Mouse (Mus musculus): Measurements from ENCODE around the gene Ube2j2. TPM values are rescaled to one million over a fixed set of nuclear protein-coding genes. Genes with fewer than 3 reads are reported as not detected.

Ube2j2 gene
- polyA plus RNA-seq, 1 experiment from 2014 or later = 115 TPM

DNA sequence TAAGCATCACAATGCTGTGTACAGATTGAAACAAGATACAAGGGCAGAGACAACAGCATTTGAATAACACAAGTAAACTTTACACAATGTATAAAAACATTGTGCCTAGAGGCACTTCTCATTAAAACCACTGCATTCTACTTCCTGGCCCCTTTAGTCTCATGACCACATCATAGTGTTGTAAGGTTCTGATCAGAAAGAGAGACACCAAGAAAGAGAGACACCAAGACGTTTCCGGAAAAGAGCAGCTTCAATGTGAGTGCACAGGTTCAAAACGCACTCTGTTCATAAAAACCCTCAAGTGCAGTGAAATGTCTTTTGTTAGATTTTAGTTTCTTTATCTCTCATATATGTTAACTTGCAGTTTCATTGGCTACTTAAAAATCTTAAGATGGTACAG lies 60.5 kb downstream of the Ube2j2 start:
- no peaks in the 10 kb centered on the region for H3K4me1 ChIP-seq (replicated peaks)
- peaks cover 82% of the 10 kb centered on the region for H3K36me3 ChIP-seq
- H3K9ac ChIP-seq = no peak overlapping the region
- no peak overlapping the region for H3K27ac ChIP-seq (replicated peaks)
- H3K27me3 ChIP-seq = no peaks in the 10 kb centered on the region
- no peak overlapping the region for H3K4me3 ChIP-seq
- H3K9me3 ChIP-seq = no peaks in the 10 kb centered on the region
- no peak for ATAC-seq (ENCODE audit: low FRiP score, low read depth)
- no peak overlapping the region for H3K4me2 ChIP-seq
- 96% methylated on average over 3 of the region's 3 CpGs for WGBS

DNA sequence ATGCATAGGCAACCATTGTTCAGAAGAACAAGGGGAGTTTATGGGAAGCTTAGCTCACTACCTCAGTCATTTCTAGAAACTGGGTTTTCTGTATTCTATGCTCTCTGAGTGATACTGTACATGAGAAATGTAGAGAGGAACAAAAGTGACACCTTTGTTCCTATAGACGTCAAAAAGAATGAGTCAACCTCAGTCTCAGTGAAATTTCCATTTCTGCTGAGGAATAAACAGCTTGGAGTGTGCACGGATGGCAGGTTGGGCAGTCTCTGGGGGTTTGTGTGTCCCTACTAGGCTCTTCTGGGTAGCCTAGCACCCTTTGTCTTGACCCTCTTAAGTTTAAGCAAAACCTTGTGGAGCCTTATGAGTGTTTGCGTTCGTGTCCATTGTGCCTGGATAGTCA lies 64.7 kb downstream of the Ube2j2 start:
- Histone ChIP-seq H3K9ac (no peak overlapping the region), H3K4me3 (no peak overlapping the region), H3K27me3 (no peaks in the 10 kb centered on the region), H3K36me3 (peaks cover 64% of the 10 kb centered on the region), H3K4me2 (no peak overlapping the region), H3K27ac (replicated peaks) (no peak overlapping the region), H3K4me1 (replicated peaks) (no peaks in the 10 kb centered on the region), H3K9me3 (no peaks in the 10 kb centered on the region)
- ATAC-seq (ENCODE audit: low FRiP score, low read depth) = no peak
- 96% methylated on average over 4 of the region's 4 CpGs for WGBS

Small RNA genes within 50 kb of the gene (microRNA-seq; reads per million reads assigned to microRNA genes)
- gene Gm22991 = not detected

Other genes starting within 250 kb of the Ube2j2 start
- gene Fndc10, start 249.5 kb upstream of the Ube2j2 start, polyA plus RNA-seq (2015; fragmentation: Nextera tagmentation; extraction: Ambion mirVana) = 17.2 and 20.6 TPM in 2 replicates
- 160 and 166 TPM in 2 replicates for gene Ssu72, start 239.0 kb upstream of the Ube2j2 start, polyA plus RNA-seq (2015; fragmentation: Nextera tagmentation; extraction: Ambion mirVana)
- gene Tmem240, start 209.0 kb upstream of the Ube2j2 start, polyA plus RNA-seq (2015; fragmentation: Nextera tagmentation; extraction: Ambion mirVana) = 23.8 and 27.0 TPM in 2 replicates
- gene Atad3a, start 182.7 kb upstream of the Ube2j2 start, polyA plus RNA-seq (2015; fragmentation: Nextera tagmentation; extraction: Ambion mirVana) = 92.0 and 99.4 TPM in 2 replicates
- gene Vwa1, start 169.1 kb upstream of the Ube2j2 start, polyA plus RNA-seq (2015; fragmentation: Nextera tagmentation; extraction: Ambion mirVana) = 32.2 and 33.7 TPM in 2 replicates
- gene Tmem88b, start 158.0 kb upstream of the Ube2j2 start, polyA plus RNA-seq (2015; fragmentation: Nextera tagmentation; extraction: Ambion mirVana) = 0.98 and 1.2 TPM in 2 replicates
- not detected in 2 replicates for gene Ankrd65, start 153.4 kb upstream of the Ube2j2 start, polyA plus RNA-seq (2015; fragmentation: Nextera tagmentation; extraction: Ambion mirVana)
- 248 and 265 TPM in 2 replicates for gene Mrpl20, start 141.0 kb upstream of the Ube2j2 start, polyA plus RNA-seq (2015; fragmentation: Nextera tagmentation; extraction: Ambion mirVana)
- gene Ccnl2, start 131.3 kb upstream of the Ube2j2 start, polyA plus RNA-seq (2015; fragmentation: Nextera tagmentation; extraction: Ambion mirVana) = 134 and 137 TPM in 2 replicates
- gene Aurkaip1, start 112.6 kb upstream of the Ube2j2 start, polyA plus RNA-seq (2015; fragmentation: Nextera tagmentation; extraction: Ambion mirVana) = 129 TPM in 2 replicates
- 32.5 and 32.7 TPM in 2 replicates for gene Mxra8, start 104.2 kb upstream of the Ube2j2 start, polyA plus RNA-seq (2015; fragmentation: Nextera tagmentation; extraction: Ambion mirVana)
- gene Dvl1, start 96.4 kb upstream of the Ube2j2 start, polyA plus RNA-seq (2015; fragmentation: Nextera tagmentation; extraction: Ambion mirVana) = 30.8 and 32.8 TPM in 2 replicates
- 0.43 and 0.54 TPM in 2 replicates for gene Tas1r3, start 80.5 kb upstream of the Ube2j2 start, polyA plus RNA-seq (2015; fragmentation: Nextera tagmentation; extraction: Ambion mirVana)
- gene Cptp, start 74.4 kb upstream of the Ube2j2 start, polyA plus RNA-seq (2015; fragmentation: Nextera tagmentation; extraction: Ambion mirVana) = 25.6 and 29.1 TPM in 2 replicates
- 71.6 and 78.6 TPM in 2 replicates for gene Ints11, start 74.3 kb upstream of the Ube2j2 start, polyA plus RNA-seq (2015; fragmentation: Nextera tagmentation; extraction: Ambion mirVana)
- 58.5 and 62.9 TPM in 2 replicates for gene Pusl1, start 52.0 kb upstream of the Ube2j2 start, polyA plus RNA-seq (2015; fragmentation: Nextera tagmentation; extraction: Ambion mirVana)
- 68.8 and 74.6 TPM in 2 replicates for gene Acap3, start 52.0 kb upstream of the Ube2j2 start, polyA plus RNA-seq (2015; fragmentation: Nextera tagmentation; extraction: Ambion mirVana)
- gene C1qtnf12, start 18.5 kb downstream of the Ube2j2 start, polyA plus RNA-seq (2015; fragmentation: Nextera tagmentation; extraction: Ambion mirVana) = 13.4 and 16.6 TPM in 2 replicates
- 33.1 and 35.9 TPM in 2 replicates for gene B3galt6, start 48.8 kb downstream of the Ube2j2 start, polyA plus RNA-seq (2015; fragmentation: Nextera tagmentation; extraction: Ambion mirVana)
- 114 and 120 TPM in 2 replicates for gene Sdf4, start 49.0 kb downstream of the Ube2j2 start, polyA plus RNA-seq (2015; fragmentation: Nextera tagmentation; extraction: Ambion mirVana)
- gene Tnfrsf4, start 70.0 kb downstream of the Ube2j2 start, polyA plus RNA-seq (2015; fragmentation: Nextera tagmentation; extraction: Ambion mirVana) = 0.64 and 0.73 TPM in 2 replicates
- 1.9 and 2.1 TPM in 2 replicates for gene Tnfrsf18, start 82.3 kb downstream of the Ube2j2 start, polyA plus RNA-seq (2015; fragmentation: Nextera tagmentation; extraction: Ambion mirVana)
- not detected in 2 replicates for gene Ttll10, start 115.6 kb downstream of the Ube2j2 start, polyA plus RNA-seq (2015; fragmentation: Nextera tagmentation; extraction: Ambion mirVana)
- 30.0 and 32.6 TPM in 2 replicates for gene 9430015G10Rik, start 166.2 kb downstream of the Ube2j2 start, polyA plus RNA-seq (2015; fragmentation: Nextera tagmentation; extraction: Ambion mirVana)
- 0.43 and 0.53 TPM in 2 replicates for gene Rnf223, start 186.7 kb downstream of the Ube2j2 start, polyA plus RNA-seq (2015; fragmentation: Nextera tagmentation; extraction: Ambion mirVana)

Measured in hindbrain, embryonic 15.5 days (tissue).